Mouse (Mus musculus) liver, embryonic 16.5 days (tissue): ENCODE results near the gene Hist2h4. TPM values are rescaled to one million over a fixed set of nuclear protein-coding genes. Genes with fewer than 3 reads are reported as not detected.
A peak's percentile ranks its signal among the peaks of the same experiment; 100 is the strongest.
"Not testable (repeated sequence)": the region's sequence is repeated elsewhere in the genome, so short reads cannot be mapped to it uniquely, and the experiment has no call there.

Experiments
- ATAC-seq: fragments of 200-750 bp; cut with Nextera tagmentation; 2 replicates; pipeline ENCODE4 v1.8.0; 2017; ENCODE audit warnings: low read depth, mild to moderate bottlenecking, moderate number of reproducible peaks, moderate library complexity
- H3K27ac ChIP-seq: fragments of 300-500 bp; sonication (generic); 2 replicates; pipeline ENCODE4 v1.5.1; 2014; ENCODE audit warnings: mild to moderate bottlenecking, low read length
- H3K27me3 ChIP-seq: fragments of 300-500 bp; sonication (generic); 2 replicates; pipeline ENCODE4 v1.6.1; 2014; ENCODE audit warnings: low read depth, low read length, mixed read lengths; ENCODE audit not compliant: control insufficient read depth, insufficient read depth
- H3K36me3 ChIP-seq: fragments of 300-500 bp; sonication (generic); 2 replicates; pipeline ENCODE4 v1.6.1; 2014; ENCODE audit warnings: mild to moderate bottlenecking; ENCODE audit not compliant: control insufficient read depth, insufficient read depth
- H3K4me1 ChIP-seq: fragments of 300-500 bp; sonication (generic); 2 replicates; pipeline ENCODE4 v1.6.1; 2014; ENCODE audit warnings: low read depth, low read length, mixed read lengths; ENCODE audit not compliant: control insufficient read depth
- H3K4me2 ChIP-seq: fragments of 300-500 bp; sonication (generic); 2 replicates; pipeline ENCODE4 v1.6.1; 2014; ENCODE audit warnings: low read depth, low read length, mixed read lengths
- H3K4me3 ChIP-seq: fragments of 300-500 bp; sonication (generic); 2 replicates; pipeline ENCODE4 v1.5.1; 2014; ENCODE audit warnings: low read depth, mild to moderate bottlenecking, low read length
- H3K9ac ChIP-seq: fragments of 300-500 bp; sonication (generic); 2 replicates; pipeline ENCODE4 v1.6.1; 2014; ENCODE audit warnings: low read depth, low read length
- H3K9me3 ChIP-seq: fragments of 300-500 bp; sonication (generic); replicated peaks from 2 replicates; pipeline ENCODE4 v1.6.1; 2016; ENCODE audit warnings: low read length; ENCODE audit not compliant: control insufficient read depth
- WGBS: fragments of 180-500 bp; shearing (Covaris S2); extraction: QIAGEN DNeasy Blood & Tissue Kit; methylation state at CpG from one replicate; pipeline ENCODE4 v1.1.7; 2014; ENCODE audit not compliant: insufficient replicate concordance; 5-methylcytosine and 5-hydroxymethylcytosine counted together
- polyA plus RNA-seq: library from polyadenylated mRNA; unstranded; fragments of >200 nt; fragmentation: Nextera tagmentation; extraction: Ambion mirVana; gene quantifications from 2 replicates; pipeline ENCODE4 v1.2.1, GENCODE M21; 2015

Hist2h4 gene
- polyA plus RNA-seq, 1 experiment from 2014 or later: 26.6 TPM

DNA sequence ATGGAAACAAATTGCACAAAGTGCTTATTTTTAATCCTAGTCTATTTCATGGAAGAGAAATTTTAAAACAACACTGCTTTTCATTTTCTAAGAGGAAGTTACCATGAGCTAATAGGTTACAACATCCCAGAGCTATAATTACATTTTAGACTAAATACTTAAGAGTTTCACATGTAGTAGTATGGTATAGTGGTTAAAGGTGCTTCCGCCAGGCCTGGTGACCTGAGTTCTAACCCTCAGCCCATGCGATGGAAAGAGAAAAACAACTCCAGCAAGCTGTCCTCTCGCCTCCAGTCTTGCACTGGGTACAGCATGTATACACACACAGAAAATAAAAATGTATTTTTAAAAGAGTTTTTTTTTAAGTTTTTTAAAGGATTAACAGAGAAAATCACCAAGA, 11.3 kb downstream of the Hist2h4 start:
- Histone ChIP-seq H3K9ac (no peak overlapping the region), H3K4me1 (peaks cover 50% of the 10 kb centered on the region), H3K4me3 (no peak overlapping the region), H3K36me3 (no peaks in the 10 kb centered on the region), H3K27me3 (no peaks in the 10 kb centered on the region), H3K4me2 (no peak overlapping the region), H3K27ac (peak overlapping the region; percentile 26; the same call in 1 of the 2 replicates), H3K9me3 (no peaks in the 10 kb centered on the region)
- ATAC-seq: no peak
- WGBS: 78% methylated on average over 3 of the region's 3 CpGs

DNA sequence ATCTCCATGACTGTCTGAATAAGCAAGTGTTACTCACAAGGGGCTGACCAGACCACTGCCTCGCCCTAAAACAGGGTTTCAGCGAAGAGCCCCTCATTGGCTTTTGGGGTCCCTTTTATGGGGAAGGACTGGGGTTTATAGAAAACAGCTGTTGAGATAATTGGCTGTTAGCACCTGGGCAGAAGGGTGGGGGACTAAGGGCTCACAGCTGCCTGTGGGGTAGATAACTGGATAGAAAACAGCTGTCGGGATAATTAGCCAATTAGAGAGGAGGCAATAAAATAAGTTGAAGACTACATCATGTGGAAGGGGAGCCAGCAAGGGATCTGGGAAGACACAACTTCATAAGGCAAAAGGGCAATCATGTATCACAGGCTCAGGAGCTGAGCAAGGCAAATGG, 12.2 kb downstream of the Hist2h4 start:
- ATAC-seq: no peak
- Histone ChIP-seq H3K4me2 (peak overlapping the region; percentile 16; the same call in 1 of the 2 replicates), H3K27me3 (no peaks in the 10 kb centered on the region), H3K4me3 (peak overlapping the region; percentile 17), H3K4me1 (peaks cover 45% of the 10 kb centered on the region), H3K36me3 (no peaks in the 10 kb centered on the region), H3K9me3 (no peaks in the 10 kb centered on the region), H3K9ac (peak overlapping the region; percentile 33; the same call in 1 of the 2 replicates), H3K27ac (peak overlapping the region; percentile 77)
- 55% methylated on average over 3 of the region's 3 CpGs for WGBS

DNA sequence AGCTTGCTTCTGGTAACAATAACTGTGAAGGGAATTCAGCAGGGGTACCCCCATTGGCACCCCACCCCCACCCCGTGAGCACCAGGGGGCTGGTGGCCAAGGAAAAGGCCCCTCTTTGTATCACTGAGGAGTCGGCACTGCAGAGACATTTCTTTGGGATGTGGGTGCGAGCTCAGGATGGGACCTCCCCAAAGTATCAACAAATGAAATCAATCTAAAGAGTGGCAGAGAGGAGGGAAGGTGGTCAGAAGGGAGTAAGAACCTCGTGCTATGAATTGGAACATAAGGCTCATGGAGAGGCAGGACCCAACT, 14.1 kb downstream of the Hist2h4 start:
- peak overlapping the region; percentile 95 for H3K27ac ChIP-seq

DNA sequence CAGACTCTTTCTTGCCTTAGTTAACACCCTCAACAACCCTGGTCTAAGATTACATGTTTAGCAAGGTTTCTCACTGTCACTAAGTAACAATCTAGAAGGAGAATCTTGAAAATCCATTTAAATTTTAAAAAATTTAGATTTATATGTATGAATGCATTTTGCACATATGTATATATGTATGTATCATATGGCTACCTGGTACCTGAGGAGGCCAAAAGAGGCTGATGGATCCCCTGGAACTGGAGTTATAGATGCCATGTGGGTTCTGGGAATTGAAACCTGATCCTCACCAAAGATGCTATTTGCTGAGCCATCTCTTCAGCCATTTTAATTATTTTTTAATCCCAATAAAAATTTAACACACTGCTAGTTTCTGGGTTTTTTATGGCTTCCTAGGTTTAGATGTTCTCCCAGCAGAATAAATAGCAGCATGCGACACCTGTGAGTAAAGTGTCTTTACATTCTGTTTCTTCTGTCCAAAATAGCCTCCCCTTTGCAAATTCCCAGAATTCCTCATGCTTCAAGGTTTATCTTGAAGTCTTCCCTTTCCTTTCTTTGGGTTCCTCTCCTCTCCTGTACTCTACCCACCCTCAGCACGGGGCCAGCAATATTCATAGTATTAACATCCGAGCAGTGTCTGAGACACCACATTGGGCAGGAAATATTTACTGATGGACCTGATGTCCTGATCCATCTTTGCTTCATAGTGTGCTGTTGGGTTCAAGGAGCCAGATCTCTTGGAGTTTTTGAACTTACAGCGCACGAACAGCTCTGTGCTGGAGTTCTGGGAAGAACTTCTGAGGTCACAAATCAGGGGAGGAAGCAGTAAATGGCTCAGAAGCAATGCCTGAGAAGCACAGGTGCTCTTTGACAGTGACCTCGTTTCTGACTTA, 14.7 kb downstream of the Hist2h4 start:
- peak overlapping the region; percentile 80 for H3K9ac ChIP-seq
- peaks cover 34% of the 10 kb centered on the region for H3K4me1 ChIP-seq
- no peak for ATAC-seq
- WGBS: 45% methylated on average over 6 of the region's 6 CpGs
- H3K36me3 ChIP-seq: no peaks in the 10 kb centered on the region
- no peaks in the 10 kb centered on the region for H3K27me3 ChIP-seq
- H3K4me3 ChIP-seq: peak overlapping the region; percentile 69
- peak overlapping the region; percentile 95 for H3K27ac ChIP-seq
- H3K4me2 ChIP-seq: peak overlapping the region; percentile 49
- no peaks in the 10 kb centered on the region for H3K9me3 ChIP-seq

More for the DNA sequence above, 14.1 kb downstream of the Hist2h4 start:
- no peak for ATAC-seq
- Histone ChIP-seq H3K9ac (peak overlapping the region; percentile 80), H3K9me3 (no peaks in the 10 kb centered on the region), H3K36me3 (no peaks in the 10 kb centered on the region), H3K4me1 (peaks cover 34% of the 10 kb centered on the region), H3K4me2 (peak overlapping the region; percentile 49), H3K4me3 (peak overlapping the region; percentile 69), H3K27me3 (no peaks in the 10 kb centered on the region)
- WGBS: 64% methylated on average over 4 of the region's 4 CpGs

DNA sequence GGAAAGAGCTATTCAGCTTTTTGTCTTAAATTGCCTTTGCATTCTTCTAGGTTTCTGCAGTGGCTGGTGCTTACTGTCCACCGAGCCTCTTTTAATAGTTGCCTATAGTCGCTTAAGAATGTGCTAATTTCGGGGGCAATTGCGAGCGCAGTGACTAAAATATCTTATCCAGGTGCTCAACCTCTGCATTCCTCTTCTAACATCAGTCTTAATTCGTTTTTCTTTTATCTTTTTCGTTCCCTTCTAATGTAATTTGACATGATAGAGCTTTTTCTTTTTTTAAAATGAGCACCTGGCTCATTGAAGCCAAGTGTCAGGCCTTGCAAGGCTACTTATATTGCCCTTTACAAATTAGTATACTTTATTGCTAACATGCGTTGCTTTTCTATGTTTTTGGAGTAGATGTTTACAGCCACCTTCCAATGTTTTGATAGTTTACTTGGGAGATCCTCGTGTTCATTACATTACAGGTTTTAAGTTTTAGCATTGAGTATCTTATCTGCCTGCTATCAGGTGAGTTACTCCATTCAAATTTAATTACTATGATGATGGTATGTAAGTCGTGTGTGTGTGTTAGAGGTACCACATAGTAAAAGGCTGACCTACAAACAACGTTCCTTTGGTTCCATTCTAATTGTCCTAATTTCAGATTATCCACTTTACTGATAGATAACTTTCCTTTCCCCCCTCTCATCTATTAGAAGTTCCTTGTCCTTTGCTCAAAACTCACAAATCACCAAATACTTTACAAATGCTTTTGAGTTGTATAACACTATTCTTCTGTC, 15.6 kb downstream of the Hist2h4 start:
- 3% methylated on average over 11 of the region's 11 CpGs for WGBS

DNA sequence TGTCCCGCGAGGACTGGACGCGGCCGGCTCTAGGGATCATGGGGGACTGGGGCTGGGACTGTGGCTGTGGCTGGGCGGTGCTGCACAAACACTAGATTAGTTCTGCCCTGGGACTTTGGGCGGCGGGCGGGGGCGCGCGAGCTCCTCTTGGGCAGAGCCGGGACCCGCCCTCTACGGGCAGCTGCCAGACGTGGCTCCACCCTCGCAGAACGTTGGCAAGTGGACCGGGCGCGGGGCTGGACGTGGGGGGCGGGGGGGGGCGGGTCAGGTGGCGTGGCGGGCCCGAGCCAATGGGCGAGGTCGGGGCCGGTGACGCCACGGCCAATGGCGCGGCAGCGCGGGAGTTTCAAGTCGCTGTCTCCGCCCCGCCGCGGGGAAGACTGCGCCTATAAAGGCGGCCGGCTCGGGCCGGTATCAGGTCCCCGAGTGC, 16.7 kb downstream of the Hist2h4 start, which contains the start of gene Hist2h3c1:
TSS of gene Hist2h3c1 (plus strand) at position 259 of the 430 bp plus-strand sequence.
- ATAC-seq: peak; percentile 80
- H3K9me3 ChIP-seq, H3K27me3 ChIP-seq, H3K36me3 ChIP-seq: not testable (repeated sequence)
- Histone ChIP-seq H3K4me2 (peak within 1 kb of the TSS; percentile 49), H3K27ac (peak within 1 kb of the TSS; percentile 95), H3K4me1 (peaks cover 43% of the 10 kb centered on the region), H3K4me3 (peak within 1 kb of the TSS; percentile 69), H3K9ac (peak within 1 kb of the TSS; percentile 80)
- WGBS: 0% methylated on average over 7 of the region's 47 CpGs

More for the DNA sequence above, 15.6 kb downstream of the Hist2h4 start:
- H3K4me1 ChIP-seq: peaks cover 36% of the 10 kb centered on the region
- H3K4me2 ChIP-seq: peak overlapping the region; percentile 49
- H3K9ac ChIP-seq: peak overlapping the region; percentile 80
- ATAC-seq: no peak
- H3K4me3 ChIP-seq: peak overlapping the region; percentile 69
- no peaks in the 10 kb centered on the region for H3K9me3 ChIP-seq
- no peaks in the 10 kb centered on the region for H3K27me3 ChIP-seq
- peak overlapping the region; percentile 95 for H3K27ac ChIP-seq
- H3K36me3 ChIP-seq: no peaks in the 10 kb centered on the region

DNA sequence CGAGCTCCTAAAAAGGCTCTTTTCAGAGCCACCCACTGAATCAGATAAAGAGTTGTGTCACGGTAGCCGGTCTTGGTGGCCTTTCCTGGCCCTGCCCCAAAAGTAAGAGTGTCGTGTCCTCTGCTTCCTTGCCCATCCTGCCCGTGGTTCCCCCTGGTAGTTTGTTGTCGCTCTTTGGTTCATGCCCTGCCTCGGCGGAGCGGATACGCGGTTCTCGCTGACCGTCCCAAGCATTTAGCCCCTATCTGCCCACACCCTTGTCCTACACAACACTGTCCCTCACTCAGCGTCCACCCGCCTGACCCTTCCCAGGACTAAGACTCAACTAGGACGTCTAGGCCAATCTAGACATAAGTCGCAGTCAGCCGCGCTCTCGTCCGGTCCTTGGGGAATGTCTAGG, 17.1 kb downstream of the Hist2h4 start:
- not testable (repeated sequence) for H3K27me3 ChIP-seq, H3K36me3 ChIP-seq, ATAC-seq, H3K9ac ChIP-seq, H3K9me3 ChIP-seq, H3K4me2 ChIP-seq
- Histone ChIP-seq H3K4me3 (peak overlapping the region; percentile 38; the same call in 1 of the 2 replicates), H3K4me1 (peaks cover 45% of the 10 kb centered on the region), H3K27ac (peak overlapping the region; percentile 85)
- 0% methylated on average over 10 of the region's 21 CpGs for WGBS

DNA sequence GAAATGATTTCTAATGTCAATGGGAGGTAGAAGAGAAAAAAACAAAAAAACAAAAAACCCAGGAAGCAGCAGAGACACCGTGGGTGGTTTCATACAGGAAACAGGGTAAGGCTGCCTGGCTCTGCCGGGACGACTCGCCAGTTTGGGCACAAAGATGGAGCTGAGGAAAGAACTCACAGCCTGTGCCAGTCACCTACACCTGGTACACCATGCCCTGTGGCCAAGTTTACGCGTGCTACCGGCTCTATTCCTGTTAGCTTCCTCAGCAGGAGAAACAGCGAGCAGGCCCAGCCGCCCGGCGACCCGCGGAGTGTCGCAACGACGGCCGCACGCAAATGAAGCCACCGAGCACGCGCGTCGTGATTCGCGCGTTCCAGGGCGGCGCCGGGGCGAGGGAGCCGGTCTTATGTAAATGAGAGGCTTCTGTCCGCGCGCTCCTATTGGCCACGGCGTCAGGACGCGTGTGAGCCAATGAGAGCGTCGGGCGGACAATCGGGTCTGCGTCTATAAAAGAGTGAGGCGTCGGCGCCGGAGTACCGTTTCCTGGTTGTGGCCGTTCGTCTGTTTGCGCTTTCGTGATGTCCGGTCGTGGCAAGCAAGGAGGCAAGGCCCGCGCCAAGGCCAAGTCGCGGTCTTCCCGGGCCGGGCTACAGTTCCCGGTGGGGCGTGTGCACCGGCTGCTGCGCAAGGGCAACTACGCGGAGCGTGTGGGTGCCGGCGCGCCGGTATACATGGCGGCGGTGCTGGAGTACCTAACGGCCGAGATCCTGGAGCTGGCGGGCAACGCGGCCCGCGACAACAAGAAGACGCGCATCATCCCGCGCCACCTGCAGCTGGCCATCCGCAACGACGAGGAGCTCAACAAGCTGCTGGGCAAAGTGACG, 17.9 kb downstream of the Hist2h4 start, which contains the start of gene Hist2h2aa1:
TSS of gene Hist2h2aa1 (plus strand) at position 495 of the 884 bp plus-strand sequence.
- H3K9me3 ChIP-seq, H3K36me3 ChIP-seq, H3K27me3 ChIP-seq: not testable (repeated sequence)
- Histone ChIP-seq H3K9ac (peak within 1 kb of the TSS; percentile 72), H3K4me2 (peak within 1 kb of the TSS; percentile 68), H3K4me3 (peak within 1 kb of the TSS; percentile 61), H3K27ac (peak within 1 kb of the TSS; percentile 96), H3K4me1 (peaks cover 42% of the 10 kb centered on the region)
- WGBS: 0% methylated on average over 25 of the region's 88 CpGs
- ATAC-seq: peak; percentile 70
